Mouse (Mus musculus) cerebellum, adult 18-20 months (tissue): ENCODE measurements around the gene Cox8b.

Source experiments
- DNase-seq, 2 experiments: peaks; one replicate each; pipeline ENCODE4 v3.0.0; 2021

Gene Cox8b

GRCm38 (mm10) chr7:140900220-140900619 lies at the start of gene Cox8b:
Gene Cox8b, minus strand, starts transcription at chr7:140900446.
- no peak for DNase-seq

GRCm38 (mm10) chr7:140949255-140949654 lies 49.0 kb upstream of the Cox8b start:
- DNase-seq, result no peak

GRCm38 (mm10) chr7:140948161-140948560 lies 47.9 kb upstream of the Cox8b start:
- DNase-seq, result no peak

- DNase-seq, result no peak
Measured at GRCm38 (mm10) chr7:140946980-140947379, 46.7 kb upstream of the Cox8b start.

GRCm38 (mm10) chr7:140946311-140946710 lies 46.1 kb upstream of the Cox8b start:
- DNase-seq, result no peak

GRCm38 (mm10) chr7:140945247-140945646 lies 45.0 kb upstream of the Cox8b start:
- no peak for DNase-seq

GRCm38 (mm10) chr7:140944236-140944635 lies 44.0 kb upstream of the Cox8b start:
- no peak for DNase-seq

GRCm38 (mm10) chr7:140943356-140943755 lies 43.1 kb upstream of the Cox8b start:
- no peak for DNase-seq

- DNase-seq, result no peak
Measured at GRCm38 (mm10) chr7:140942811-140943210, 42.6 kb upstream of the Cox8b start.

GRCm38 (mm10) chr7:140942341-140942740 lies 42.1 kb upstream of the Cox8b start:
- DNase-seq, result no peak

- DNase-seq, result peak; percentile 49 to 57
Measured at GRCm38 (mm10) chr7:140941222-140942051, 41.2 kb upstream of the Cox8b start, which contains the start of gene Pgghg. Gene Pgghg, plus strand, starts transcription at chr7:140941391.

- no peak for DNase-seq
Measured at GRCm38 (mm10) chr7:140939669-140940171, 39.5 kb upstream of the Cox8b start.

- DNase-seq, result no peak
Measured at GRCm38 (mm10) chr7:140938896-140939295, 38.6 kb upstream of the Cox8b start.

- no peak for DNase-seq
Measured at GRCm38 (mm10) chr7:140938436-140938835, 38.2 kb upstream of the Cox8b start.

GRCm38 (mm10) chr7:140927181-140927580 lies 26.9 kb upstream of the Cox8b start:
- no peak for DNase-seq

- peak in 1 of 2 experiments; percentile 17 for DNase-seq
Measured at GRCm38 (mm10) chr7:140923070-140923775, 23.0 kb upstream of the Cox8b start.

GRCm38 (mm10) chr7:140922398-140923069 lies 22.3 kb upstream of the Cox8b start:
- DNase-seq, result peak; percentile 85 to 90

GRCm38 (mm10) chr7:140921225-140921975 lies 21.2 kb upstream of the Cox8b start:
- no peak for DNase-seq

GRCm38 (mm10) chr7:140920418-140921029 lies 20.3 kb upstream of the Cox8b start, which contains the start of gene Nlrp6:
Gene Nlrp6, plus strand, starts transcription at chr7:140920902.
- DNase-seq, result no peak

GRCm38 (mm10) chr7:140919911-140920310 lies 19.7 kb upstream of the Cox8b start:
- DNase-seq, result no peak

GRCm38 (mm10) chr7:140914031-140914690 lies 13.9 kb upstream of the Cox8b start:
- no peak for DNase-seq
